Mouse (Mus musculus): Measurements from ENCODE around the gene Arhgap28.

- no peak for TF ChIP-seq POLR2A (IDR thresholded peaks at IDR 0.05; ENCODE audit: borderline replicate concordance, insufficient read depth, low read length)
- TF ChIP-seq CTCF (IDR thresholded peaks at IDR 0.05; ENCODE audit: borderline replicate concordance, insufficient read depth, low read depth, low read length) = no peak
Observed at GRCm38 (mm10) chr17:68046341-68046675, 42.4 kb upstream of the Arhgap28 start.

All from cerebellum, adult 2 months (tissue).